In genomic region chr9:114415701-114416100, GRCm38 (mm10) we compare ENCODE assay signal across 7 mouse cellular contexts. TPM values are rescaled to one million over a fixed set of nuclear protein-coding genes. Genes with fewer than 3 reads are reported as not detected.
A peak's percentile ranks its signal among the peaks of the same experiment; 100 is the strongest.
DNase-seq lines count a peak whose midpoint lies in the region; ATAC-seq and TF ChIP-seq lines count a peak whose summit lies in the region.

No protein-coding gene starts in this region.

- H3K27ac ChIP-seq in midbrain, embryonic 10.5 days (replicated peaks), result no peak overlapping the region
- H3K27ac ChIP-seq in midbrain, embryonic 16.5 days (ENCODE audit: low read length), result no peak overlapping the region
- peak overlapping the region; percentile 14; the same call in 1 of the 2 replicates for H3K27ac ChIP-seq in intestine, embryonic 16.5 days (ENCODE audit: low read length)
- no peak overlapping the region for H3K27ac ChIP-seq in liver, embryonic 14.5 days

- no peaks in the 10 kb centered on the region for H3K27me3 ChIP-seq in midbrain, embryonic 10.5 days (ENCODE audit: low read depth, poor library complexity, severe bottlenecking)
- H3K27me3 ChIP-seq in midbrain, embryonic 16.5 days (ENCODE audit: control insufficient read depth, insufficient read depth, low read depth, low read length), result no peaks in the 10 kb centered on the region
- H3K27me3 ChIP-seq in intestine, embryonic 16.5 days (replicated peaks; ENCODE audit: control insufficient read depth, insufficient read depth, low read length), result no peaks in the 10 kb centered on the region
- H3K27me3 ChIP-seq in liver, embryonic 14.5 days (ENCODE audit: control insufficient read depth, insufficient read depth, low read length), result no peaks in the 10 kb centered on the region

- H3K9ac ChIP-seq in midbrain, embryonic 16.5 days (ENCODE audit: low read depth, low read length), result no peak overlapping the region
- H3K9ac ChIP-seq in intestine, embryonic 16.5 days (ENCODE audit: low read depth, low read length), result no peak overlapping the region
- H3K9ac ChIP-seq in liver, embryonic 14.5 days (replicated peaks), result no peak overlapping the region

- no peak for TF ChIP-seq EP300 in liver, embryonic 14.5 days (IDR thresholded peaks at IDR 0.05; ENCODE audit: low read depth)

- no peak overlapping the region for H3K4me2 ChIP-seq in midbrain, embryonic 16.5 days (ENCODE audit: low read length)
- no peak overlapping the region for H3K4me2 ChIP-seq in intestine, embryonic 16.5 days (ENCODE audit: low read depth, low read length)
- no peak overlapping the region for H3K4me2 ChIP-seq in liver, embryonic 14.5 days (ENCODE audit: low read depth)

- H3K4me3 ChIP-seq in midbrain, embryonic 10.5 days, result no peak overlapping the region
- no peak overlapping the region for H3K4me3 ChIP-seq in midbrain, embryonic 16.5 days (ENCODE audit: low read depth, low read length)
- no peak overlapping the region for H3K4me3 ChIP-seq in intestine, embryonic 16.5 days (ENCODE audit: low read length)
- H3K4me3 ChIP-seq in liver, embryonic 14.5 days (ENCODE audit: insufficient read depth in 1 of 2, low read depth in 2 of 2, low read length in 2 of 2), result no peak overlapping the region

- no peak; the same call in 1 of the 2 replicates for ATAC-seq in midbrain, embryonic 16.5 days
- peak; percentile 79 for ATAC-seq in common myeloid progenitor, adult 5-6 weeks (replicated peaks; ENCODE audit: low read depth, poor library complexity, severe bottlenecking)
- peak; percentile 32 for ATAC-seq in intestine, embryonic 16.5 days
- ATAC-seq in liver, embryonic 14.5 days (ENCODE audit: insufficient read depth), result no peak

- TF ChIP-seq CTCF in liver, embryonic 14.5 days (IDR thresholded peaks at IDR 0.05; ENCODE audit: low read depth), result peak; percentile 93

- peaks cover 29% of the 10 kb centered on the region for H3K36me3 ChIP-seq in midbrain, embryonic 10.5 days
- H3K36me3 ChIP-seq in midbrain, embryonic 16.5 days (ENCODE audit: control insufficient read depth, insufficient read depth, low read length), result no peaks in the 10 kb centered on the region
- peaks cover 28% of the 10 kb centered on the region for H3K36me3 ChIP-seq in intestine, embryonic 16.5 days (ENCODE audit: control insufficient read depth, insufficient read depth, low read length)
- no peaks in the 10 kb centered on the region for H3K36me3 ChIP-seq in liver, embryonic 14.5 days (replicated peaks; ENCODE audit: control insufficient read depth, insufficient read depth, low read depth)

- DNase-seq in midbrain, embryonic 10.5 days (ENCODE audit: low spot score), result peak; percentile 59
- peak; percentile 69 for DNase-seq in T-cell, adult 2 months (ENCODE audit: low spot score)
- peak in 1 of 3 experiments; percentile 53 for DNase-seq in liver, embryonic 14.5 days (ENCODE audit: low read depth in 3 of 3, low spot score in 3 of 3)
- peak; percentile 51 for DNase-seq in retina, postnatal 7 days (ENCODE audit: low read depth, low spot score)

- H3K9me3 ChIP-seq in midbrain, embryonic 10.5 days (replicated peaks), result peaks cover 13% of the 10 kb centered on the region; the same call in 1 of the 2 replicates
- H3K9me3 ChIP-seq in midbrain, embryonic 16.5 days (replicated peaks; ENCODE audit: control insufficient read depth, low read length, poor library complexity, severe bottlenecking), result no peaks in the 10 kb centered on the region
- no peaks in the 10 kb centered on the region for H3K9me3 ChIP-seq in intestine, embryonic 16.5 days (ENCODE audit: control insufficient read depth, low read length)
- H3K9me3 ChIP-seq in liver, embryonic 14.5 days (ENCODE audit: control insufficient read depth, low read length), result no peaks in the 10 kb centered on the region

- WGBS in midbrain, embryonic 10.5 days, result 25% methylated on average over 11 of the region's 11 CpGs
- WGBS in midbrain, embryonic 16.5 days, result 22% methylated on average over 11 of the region's 11 CpGs
- WGBS in intestine, embryonic 16.5 days, result 29% methylated on average over 11 of the region's 11 CpGs
- 28% methylated on average over 11 of the region's 11 CpGs for WGBS in liver, embryonic 14.5 days (ENCODE audit: insufficient replicate concordance)

- H3K4me1 ChIP-seq in midbrain, embryonic 10.5 days, result no peaks in the 10 kb centered on the region
- no peaks in the 10 kb centered on the region for H3K4me1 ChIP-seq in midbrain, embryonic 16.5 days (ENCODE audit: control insufficient read depth, insufficient read depth, low read length)
- H3K4me1 ChIP-seq in intestine, embryonic 16.5 days (ENCODE audit: control insufficient read depth, insufficient read depth, low read length), result peaks cover 12% of the 10 kb centered on the region
- peaks cover 0 to 3% of the 10 kb centered on the region in 2 experiments; a peak in 1 of 4 replicates for H3K4me1 ChIP-seq in liver, embryonic 14.5 days (replicated peaks; ENCODE audit: control insufficient read depth in 2 of 2, insufficient read depth in 2 of 2, low read length in 1 of 2)

RNA-seq across cellular contexts. Expression of gene Tmppe, which starts 14.8 kb away (rescaled TPM):
- 11.4 and 11.6 TPM in 2 replicates for polyA plus RNA-seq in midbrain, embryonic 10.5 days (2016; fragmentation: Nextera tagmentation; extraction: Ambion mirVana)
- polyA plus RNA-seq in midbrain, embryonic 16.5 days (2015; fragmentation: Nextera tagmentation; extraction: Ambion mirVana), result 9.6 and 10.8 TPM in 2 replicates
- total RNA-seq in common myeloid progenitor, adult 5-6 weeks (2017), result 4.7 and 6.4 TPM in 2 replicates
- 31.2 and 40.7 TPM in 2 replicates for polyA plus RNA-seq in intestine, embryonic 16.5 days (2015; fragmentation: Nextera tagmentation; extraction: Ambion mirVana)
- polyA plus RNA-seq in liver, embryonic 14.5 days (2012; rRNA removed), result 1.2 TPM in 2 replicates
- 0.36 and 0.62 TPM in 2 replicates for polyA plus RNA-seq in liver, embryonic 14.5 days (2014; fragmentation: Nextera tagmentation; extraction: Ambion mirVana)

RNA-seq across cellular contexts. Expression of gene Glb1, which starts 14.8 kb away (rescaled TPM):
- 23.8 and 25.0 TPM in 2 replicates for polyA plus RNA-seq in midbrain, embryonic 10.5 days (2016; fragmentation: Nextera tagmentation; extraction: Ambion mirVana)
- 30.5 TPM in 2 replicates for polyA plus RNA-seq in midbrain, embryonic 16.5 days (2015; fragmentation: Nextera tagmentation; extraction: Ambion mirVana)
- total RNA-seq in common myeloid progenitor, adult 5-6 weeks (2017), result 29.5 and 30.6 TPM in 2 replicates
- 295 and 399 TPM in 2 replicates for polyA plus RNA-seq in intestine, embryonic 16.5 days (2015; fragmentation: Nextera tagmentation; extraction: Ambion mirVana)
- 10.2 and 10.5 TPM in 2 replicates for polyA plus RNA-seq in liver, embryonic 14.5 days (2012; rRNA removed)
- 13.1 TPM in 2 replicates for polyA plus RNA-seq in liver, embryonic 14.5 days (2014; fragmentation: Nextera tagmentation; extraction: Ambion mirVana)

RNA-seq across cellular contexts. Expression of gene Crtap, which starts 25.2 kb away (rescaled TPM):
- polyA plus RNA-seq in midbrain, embryonic 10.5 days (2016; fragmentation: Nextera tagmentation; extraction: Ambion mirVana), result 35.7 and 38.2 TPM in 2 replicates
- polyA plus RNA-seq in midbrain, embryonic 16.5 days (2015; fragmentation: Nextera tagmentation; extraction: Ambion mirVana), result 18.9 and 20.5 TPM in 2 replicates
- 31.3 and 36.8 TPM in 2 replicates for total RNA-seq in common myeloid progenitor, adult 5-6 weeks (2017)
- polyA plus RNA-seq in intestine, embryonic 16.5 days (2015; fragmentation: Nextera tagmentation; extraction: Ambion mirVana), result 98.2 and 104 TPM in 2 replicates
- 12.8 and 13.1 TPM in 2 replicates for polyA plus RNA-seq in liver, embryonic 14.5 days (2012; rRNA removed)
- 13.7 and 19.6 TPM in 2 replicates for polyA plus RNA-seq in liver, embryonic 14.5 days (2014; fragmentation: Nextera tagmentation; extraction: Ambion mirVana)

Comparison
In these comparisons a context has a peak if more than half of its experiments do, and no peak if none do; other contexts are left out.
1. ATAC-seq: peak in common myeloid progenitor, adult 5-6 weeks (single experiment) and intestine, embryonic 16.5 days (single experiment); none in midbrain, embryonic 16.5 days (single experiment) and liver, embryonic 14.5 days (single experiment).